Mouse (Mus musculus) gastrocnemius, adult 2 months (tissue): ENCODE measurements around the gene Nlrp10. TPM values are rescaled to one million over a fixed set of nuclear protein-coding genes. Genes with fewer than 3 reads are reported as not detected.

Experiments
- DNase-seq: peaks from one replicate; pipeline ENCODE4 v3.0.0; 2022
- H3K27ac ChIP-seq: fragments of 200-600 bp; 2 replicates; pipeline ENCODE4 v1.8.1; 2022; ENCODE audit warnings: mild to moderate bottlenecking
- H3K4me3 ChIP-seq: fragments of 200-600 bp; 2 replicates; pipeline ENCODE4 v1.8.1; 2022; ENCODE audit warnings: mild to moderate bottlenecking, moderate library complexity
- CTCF ChIP-seq: fragments of 200-600 bp; IDR thresholded peaks from 2 replicates; pipeline ENCODE4 v1.8.1; 2022; ENCODE audit warnings: antibody characterized with exemption, mild to moderate bottlenecking, moderate library complexity
- intact Hi-C: fragments of 180-260 bp; cut with DNase I; formaldehyde crosslinking; loops from one replicate; pipeline ENCODE4 v1.15.1; 2025
- long read RNA-seq, 2 experiments: library from polyadenylated mRNA; stranded (forward); transcript quantifications; one replicate each; pipeline ENCODE4 v2.0.0; 2021
- total RNA-seq, 2 experiments: library from RNA; stranded (reverse); gene quantifications; 2 replicates each; pipeline ENCODE4 v1.2.3; 2021

Nlrp10 gene
- 1 to 10 TPM; 2.3 to 2.5 TPM for total RNA-seq
- long read RNA-seq, experiment 1, full-length matches to known transcripts = 3 of 4 reads
- long read RNA-seq, experiment 1, partial matches to known transcripts = 0 of 4 reads
- long read RNA-seq, experiment 1, other reads (novel, unspliced or antisense) = 1 of 4 reads
- long read RNA-seq, experiment 2, full-length matches to known transcripts = 5 of 8 reads
- long read RNA-seq, experiment 2, partial matches to known transcripts = 2 of 8 reads
- long read RNA-seq, experiment 2, other reads (novel, unspliced or antisense) = 1 of 8 reads

GRCm38 (mm10) chr7:108929726-108930393 is at the start of gene Nlrp10:
Nlrp10 (minus strand) TSS chr7:108930178.
- DNase-seq = no peak
- intact Hi-C loops = loop anchor here (5.0 kb wide), 1 partner anchor 113 kb away; no protein-coding TSS in a partner anchor
- TF ChIP-seq CTCF = no peak
- Histone ChIP-seq H3K4me3 (peak within 1 kb of the TSS; percentile 45), H3K27ac (peak within 1 kb of the TSS; percentile 49; the same call in 1 of the 2 replicates)

GRCm38 (mm10) chr7:108972273-108972672 is 42.3 kb upstream of the Nlrp10 start:
- intact Hi-C loops = no loop called here
- TF ChIP-seq CTCF = no peak
- H3K27ac ChIP-seq = no peak overlapping the region
- H3K4me3 ChIP-seq = no peak overlapping the region
- DNase-seq = no peak

GRCm38 (mm10) chr7:108968201-108968600 is 38.2 kb upstream of the Nlrp10 start:
- no peak for DNase-seq
- intact Hi-C loops = no loop called here
- Histone ChIP-seq H3K4me3 (no peak overlapping the region), H3K27ac (no peak overlapping the region)
- TF ChIP-seq CTCF = no peak

- H3K4me3 ChIP-seq = peak overlapping the region; percentile 34
- peak; percentile 53 for DNase-seq
Observed at GRCm38 (mm10) chr7:108966742-108967362, 36.9 kb upstream of the Nlrp10 start.

GRCm38 (mm10) chr7:108965968-108966367 is 36.0 kb upstream of the Nlrp10 start:
- Histone ChIP-seq H3K4me3 (no peak overlapping the region), H3K27ac (no peak overlapping the region)
- peak; percentile 39 for TF ChIP-seq CTCF
- DNase-seq = no peak
- intact Hi-C loops = loop anchor here (2.0 kb wide), 1 partner anchor 63 kb away; no protein-coding TSS in a partner anchor

More at GRCm38 (mm10) chr7:108966742-108967362, 36.9 kb upstream of the Nlrp10 start:
- intact Hi-C loops = loop anchor here (1.0 to 2.0 kb wide), 2 partner anchors 54 to 62 kb away; no protein-coding TSS in a partner anchor
- H3K27ac ChIP-seq = 0 out of 2 replicates have a peak overlapping the region, but pooled peaks have one; percentile 16
- TF ChIP-seq CTCF = peak; percentile 96

- H3K27ac ChIP-seq = no peak overlapping the region
- no peak for DNase-seq
- intact Hi-C loops = no loop called here
- no peak for TF ChIP-seq CTCF
- no peak overlapping the region for H3K4me3 ChIP-seq
Observed at GRCm38 (mm10) chr7:108957734-108958133, 27.8 kb upstream of the Nlrp10 start.

- DNase-seq = no peak
- H3K27ac ChIP-seq = no peak overlapping the region
- intact Hi-C loops = no loop called here
- no peak overlapping the region for H3K4me3 ChIP-seq
- TF ChIP-seq CTCF = peak; percentile 54
Observed at GRCm38 (mm10) chr7:108954185-108954584, 24.2 kb upstream of the Nlrp10 start.

- Histone ChIP-seq H3K27ac (no peak overlapping the region), H3K4me3 (no peak overlapping the region)
- intact Hi-C loops = no loop called here
- DNase-seq = no peak
- TF ChIP-seq CTCF = no peak
Observed at GRCm38 (mm10) chr7:108952801-108953200, 22.8 kb upstream of the Nlrp10 start.

GRCm38 (mm10) chr7:108950762-108951331 is 20.9 kb upstream of the Nlrp10 start:
- TF ChIP-seq CTCF = no peak
- DNase-seq = no peak
- H3K27ac ChIP-seq = no peak overlapping the region
- peak overlapping the region; percentile 73 for H3K4me3 ChIP-seq
- intact Hi-C loops = no loop called here

GRCm38 (mm10) chr7:108950312-108950761 is 20.4 kb upstream of the Nlrp10 start, which contains the start of gene Tub:
Tub (plus strand) TSS chr7:108950338.
- Histone ChIP-seq H3K4me3 (peak within 1 kb of the TSS; percentile 73), H3K27ac (no peak within 1 kb of the TSS)
- TF ChIP-seq CTCF = no peak
- DNase-seq = peak; percentile 45
- intact Hi-C loops = no loop called here

GRCm38 (mm10) chr7:108949301-108949700 is 19.3 kb upstream of the Nlrp10 start:
- no peak for TF ChIP-seq CTCF
- no peak for DNase-seq
- intact Hi-C loops = no loop called here

GRCm38 (mm10) chr7:108948611-108949010 is 18.6 kb upstream of the Nlrp10 start:
- Histone ChIP-seq H3K4me3 (no peak overlapping the region), H3K27ac (no peak overlapping the region)
- TF ChIP-seq CTCF = no peak
- intact Hi-C loops = no loop called here
- no peak for DNase-seq

More at GRCm38 (mm10) chr7:108949301-108949700, 19.3 kb upstream of the Nlrp10 start:
- H3K27ac ChIP-seq = no peak overlapping the region
- no peak overlapping the region for H3K4me3 ChIP-seq
